Mouse (Mus musculus) adrenal gland, adult 2 months (tissue): ENCODE data around the gene Ccl7. TPM values are rescaled to one million over a fixed set of nuclear protein-coding genes. Genes with fewer than 3 reads are reported as not detected.

Source experiments
- DNase-seq: peaks from one replicate; pipeline ENCODE4 v3.0.0; 2021
- long read RNA-seq: library from polyadenylated mRNA; stranded (forward); transcript quantifications from one replicate; pipeline ENCODE4 v2.0.0, GENCODE M21; 2021
- polyA plus RNA-seq: library from polyadenylated mRNA; depleted of rRNA; stranded (reverse); fragments of >200 nt; gene quantifications from 2 replicates; pipeline ENCODE4 v1.2.3, GENCODE M21; 2012; rRNA removed
- total RNA-seq, 2 experiments: library from RNA; stranded (reverse); gene quantifications; 2 replicates each; pipeline ENCODE4 v1.2.3; 2021

Ccl7 gene
- 1 to 10 TPM in 1 of 2 experiments, under 1 TPM in 1; 0.49 to 2.9 TPM for total RNA-seq
- polyA plus RNA-seq = 0.28 and 0.48 TPM in 2 replicates
- long read RNA-seq, partial matches to known transcripts = 0 of 1 reads
- long read RNA-seq, other reads (novel, unspliced or antisense) = 1 of 1 reads

DNA sequence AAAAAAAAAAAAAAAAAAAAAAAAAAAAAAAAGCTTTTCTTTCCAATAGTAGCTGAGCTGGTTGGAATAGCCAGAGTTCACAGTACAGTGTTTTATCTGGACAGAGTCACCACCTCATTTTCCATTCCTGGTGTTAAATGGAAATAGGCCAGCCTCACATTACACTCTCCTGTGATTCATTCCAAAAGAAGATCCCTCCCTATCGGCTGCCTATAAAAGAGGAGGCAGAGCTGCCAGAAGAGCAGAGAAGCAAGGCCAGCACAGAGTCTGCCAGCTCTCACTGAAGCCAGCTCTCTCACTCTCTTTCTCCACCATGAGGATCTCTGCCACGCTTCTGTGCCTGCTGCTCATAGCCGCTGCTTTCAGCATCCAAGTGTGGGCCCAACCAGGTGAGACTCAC, at the start of gene Ccl7:
Ccl7 (plus strand) TSS at position 242 of the 400 bp plus-strand sequence.
- DNase-seq = peak; percentile 76

- peak; percentile 75 for DNase-seq
Measured at GRCm38 (mm10) chr11:81996172-81996841, 49.2 kb upstream of the Ccl7 start.

GRCm38 (mm10) chr11:81997085-81997484, 48.4 kb upstream of the Ccl7 start:
- DNase-seq = peak; percentile 42

GRCm38 (mm10) chr11:81998646-81999045, 46.9 kb upstream of the Ccl7 start:
- no peak for DNase-seq

DNA sequence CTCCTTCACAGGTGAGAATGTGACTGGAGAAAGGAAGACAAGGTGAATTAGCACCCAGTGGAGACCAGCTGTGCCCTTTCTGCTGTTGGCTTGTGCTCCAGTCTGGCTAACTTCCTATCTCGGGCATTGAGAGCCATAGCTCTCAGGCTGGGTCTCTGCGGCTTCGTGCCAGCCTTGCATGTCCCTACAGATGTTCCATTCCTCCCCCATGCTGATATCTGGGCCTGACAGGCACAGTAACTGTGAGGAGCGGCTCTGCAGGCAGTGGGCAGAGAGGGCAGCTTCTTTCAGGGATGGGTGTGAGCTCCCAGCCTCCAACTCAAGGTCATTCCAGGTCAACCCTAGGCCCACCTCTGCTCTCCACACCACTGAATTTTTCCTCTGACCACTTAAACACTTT, 46.0 kb upstream of the Ccl7 start:
- no peak for DNase-seq

DNA sequence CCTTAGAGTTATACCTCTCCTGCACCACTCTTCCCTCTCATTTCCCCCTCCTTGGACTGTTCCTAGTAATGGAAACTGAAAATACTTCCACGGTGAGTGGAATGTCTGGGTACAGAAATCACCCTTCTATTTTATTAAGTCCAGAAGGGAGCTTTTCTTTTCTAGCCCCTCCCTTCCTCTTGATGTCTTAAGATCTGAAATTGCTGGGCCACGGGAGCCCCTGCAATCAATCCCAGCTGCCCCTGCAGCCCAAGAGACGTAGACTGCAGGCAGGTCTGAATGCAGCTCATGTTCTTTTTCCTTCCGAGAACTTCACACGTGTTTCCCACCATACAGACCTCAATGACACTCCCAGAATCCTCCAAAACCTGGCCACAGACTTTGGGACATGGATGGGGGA, 44.9 kb upstream of the Ccl7 start:
- no peak for DNase-seq

GRCm38 (mm10) chr11:82004810-82005209, 40.7 kb upstream of the Ccl7 start:
- no peak for DNase-seq

DNA sequence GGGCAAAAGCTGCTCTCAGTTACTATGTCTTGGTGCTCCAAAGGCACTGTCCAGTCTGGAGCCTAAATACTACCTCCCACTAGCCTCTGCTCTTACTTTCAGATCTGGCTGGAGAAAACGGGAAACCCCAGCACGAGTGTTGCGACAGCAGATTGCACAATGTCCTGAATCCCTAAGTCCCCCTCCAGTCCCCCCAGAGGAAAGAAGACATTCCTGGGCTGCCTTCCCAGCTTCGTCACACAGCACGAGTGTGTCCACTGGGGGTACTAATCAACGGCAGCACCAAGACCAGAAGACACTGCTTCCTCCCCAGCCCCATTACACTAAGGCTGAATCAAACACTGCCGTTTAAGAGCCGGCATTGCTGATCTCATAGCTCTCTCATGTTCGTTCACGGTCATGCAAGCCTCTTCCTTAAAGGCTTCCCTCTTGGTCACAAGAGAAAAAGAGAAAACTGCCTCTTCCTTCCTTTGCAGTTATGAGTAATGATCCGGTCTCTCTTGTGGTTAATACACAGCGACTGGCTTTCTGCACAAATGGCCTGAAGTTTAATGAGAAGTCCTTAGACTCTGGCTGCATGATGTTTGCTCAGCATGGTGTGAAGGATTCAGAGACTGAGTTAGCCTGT, 38.6 kb upstream of the Ccl7 start:
- DNase-seq = peak; percentile 76

- DNase-seq = no peak
Measured at GRCm38 (mm10) chr11:82010115-82010514, 35.4 kb upstream of the Ccl7 start.

GRCm38 (mm10) chr11:82011411-82012193, 33.9 kb upstream of the Ccl7 start:
- DNase-seq = no peak

GRCm38 (mm10) chr11:82013756-82014155, 31.8 kb upstream of the Ccl7 start:
- no peak for DNase-seq

DNA sequence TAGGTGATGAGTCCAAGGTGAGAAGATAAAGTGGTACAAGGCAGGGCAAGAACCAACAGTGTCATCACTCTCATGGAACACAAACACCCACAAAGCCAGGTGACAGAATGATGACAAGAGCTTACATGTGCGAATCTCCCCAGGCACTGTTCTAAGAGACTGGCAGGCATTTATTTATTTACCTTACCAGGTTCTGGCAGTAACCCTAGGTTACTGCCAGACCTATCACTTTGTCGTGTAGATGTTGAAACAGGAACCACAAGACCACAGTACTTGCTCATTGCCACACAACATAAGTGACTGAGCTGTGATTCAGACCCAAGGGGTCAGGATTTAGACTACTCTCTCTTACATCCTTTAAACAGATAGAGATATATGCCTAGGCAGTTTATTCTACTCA, 30.4 kb upstream of the Ccl7 start:
- peak; percentile 31 for DNase-seq

DNA sequence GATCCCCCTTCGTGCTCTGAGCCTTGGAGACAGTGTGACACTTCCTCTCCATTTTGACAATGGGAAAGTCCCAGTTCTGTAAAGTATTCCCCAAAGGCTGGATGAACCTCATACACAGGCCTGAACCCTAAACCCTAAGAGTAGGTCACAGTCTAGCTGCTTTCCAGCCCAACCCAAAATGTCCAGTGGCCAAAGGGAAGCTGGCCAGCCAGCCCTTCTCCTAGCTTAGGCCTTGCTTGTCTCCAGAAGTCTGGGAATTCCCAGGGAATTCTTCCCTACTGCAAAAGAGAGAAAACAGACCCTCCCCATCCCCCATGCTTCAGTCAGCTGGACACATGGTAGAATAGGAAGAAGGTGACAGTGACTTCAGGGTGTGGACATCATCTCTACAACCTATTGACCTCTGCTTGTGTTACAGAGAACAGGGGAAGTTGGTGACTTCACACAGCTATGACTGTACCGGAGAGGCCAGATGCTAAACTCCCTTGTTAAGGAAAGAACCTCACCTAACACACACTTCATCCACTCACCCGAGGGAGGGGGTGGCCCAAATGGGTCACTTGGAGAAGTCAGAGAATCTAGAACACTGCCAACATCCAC, 29.2 kb upstream of the Ccl7 start:
- DNase-seq = no peak

GRCm38 (mm10) chr11:82019389-82019788, 26.1 kb upstream of the Ccl7 start:
- no peak for DNase-seq

DNA sequence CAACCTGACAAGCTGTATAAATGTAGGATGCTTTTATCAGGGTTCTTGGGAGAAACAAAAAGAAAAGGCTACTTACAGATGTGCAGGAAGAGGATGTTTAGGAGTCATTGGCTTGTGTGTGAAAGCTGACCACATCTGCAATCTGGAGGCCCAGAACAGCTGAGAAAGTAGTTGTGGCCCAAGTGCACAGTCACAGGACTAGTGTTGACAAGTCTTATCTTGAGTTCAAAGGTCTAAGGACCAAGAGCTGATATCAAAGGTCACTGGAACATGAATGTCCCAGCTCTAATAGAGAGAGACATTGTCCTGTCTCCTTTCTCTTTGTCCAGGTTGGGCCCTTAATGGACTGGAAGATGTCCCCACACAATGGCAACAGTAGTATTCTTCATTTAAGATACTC, 25.7 kb upstream of the Ccl7 start:
- DNase-seq = no peak

DNA sequence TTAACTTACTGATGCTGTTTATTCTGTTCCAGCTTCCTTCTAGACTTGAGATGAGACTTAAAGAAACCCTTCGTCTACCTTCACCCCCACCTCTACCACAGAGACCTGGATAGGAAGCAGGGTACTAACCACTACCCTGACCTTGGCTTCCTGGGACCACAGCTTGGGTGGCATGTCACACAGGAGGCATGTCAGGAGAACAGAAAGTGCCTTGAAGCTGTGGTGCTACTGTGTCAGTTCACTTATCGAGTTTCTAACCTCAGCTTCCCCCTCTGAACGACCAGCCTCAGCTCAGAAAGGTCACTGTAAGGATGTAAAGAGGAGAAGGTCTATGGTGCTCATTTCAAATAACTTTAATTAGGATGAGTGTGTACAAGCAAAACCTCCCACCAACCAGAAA, 24.1 kb upstream of the Ccl7 start:
- no peak for DNase-seq

- no peak for DNase-seq
Measured at GRCm38 (mm10) chr11:82022504-82023056, 22.9 kb upstream of the Ccl7 start.

- peak; percentile 87 for DNase-seq
Measured at GRCm38 (mm10) chr11:82023769-82024168, 21.7 kb upstream of the Ccl7 start.

GRCm38 (mm10) chr11:82030171-82030570, 15.3 kb upstream of the Ccl7 start:
- DNase-seq = peak; percentile 74

- DNase-seq = no peak
Measured at GRCm38 (mm10) chr11:82032136-82032535, 13.4 kb upstream of the Ccl7 start.

- peak; percentile 78 for DNase-seq
Measured at GRCm38 (mm10) chr11:82032678-82033344, 12.7 kb upstream of the Ccl7 start.

GRCm38 (mm10) chr11:82034446-82034845, 11.1 kb upstream of the Ccl7 start:
- no peak for DNase-seq
